Mouse (Mus musculus) E14TG2a.4 (cell line): Measurements from ENCODE around the gene Cfap45.
A peak's percentile ranks its signal among the peaks of the same experiment; 100 is the strongest.

ENCODE experiments used
- H3K27me3 ChIP-seq: 2 replicates; pipeline ENCODE4 v1.6.1; 2014; ENCODE audit warnings: low read length, control low read depth; ENCODE audit not compliant: insufficient read depth
- H3K36me3 ChIP-seq: 2 replicates; pipeline ENCODE4 v1.6.1; 2014; ENCODE audit warnings: low read length, control low read depth; ENCODE audit not compliant: insufficient read depth
- H3K4me1 ChIP-seq: replicated peaks from 2 replicates; pipeline ENCODE4 v1.6.1; 2014; ENCODE audit warnings: low read depth, low read length, control low read depth
- H3K4me3 ChIP-seq: replicated peaks from 2 replicates; pipeline ENCODE4 v1.5.1; 2014; ENCODE audit warnings: mild to moderate bottlenecking, low read length
- H3K9me3 ChIP-seq: 2 replicates; pipeline ENCODE4 v1.6.1; 2014; ENCODE audit warnings: low read length, control low read depth
- CTCF ChIP-seq: conservative IDR thresholded peaks from 2 replicates; pipeline ENCODE4 v1.5.1; 2014; ENCODE audit warnings: low read length
- NANOG ChIP-seq: IDR thresholded peaks from 2 replicates; pipeline ENCODE4 v1.6.1; 2014; ENCODE audit warnings: borderline replicate concordance, low read length, mixed read lengths
- POU5F1 ChIP-seq: IDR thresholded peaks from 2 replicates; pipeline ENCODE4 v1.6.1; 2014; ENCODE audit warnings: low read length, borderline replicate concordance

Gene Cfap45

GRCm38 (mm10) chr1:172549717-172550116 lies 29.1 kb downstream of the Cfap45 start:
- Histone ChIP-seq H3K27me3 (peaks cover 74% of the 10 kb centered on the region), H3K9me3 (peaks cover 3% of the 10 kb centered on the region; the same call in 1 of the 2 replicates), H3K36me3 (no peaks in the 10 kb centered on the region), H3K4me1 (peaks cover 34% of the 10 kb centered on the region), H3K4me3 (peak overlapping the region; percentile 78)
- no peak for TF ChIP-seq POU5F1
- TF ChIP-seq NANOG, result no peak
- TF ChIP-seq CTCF, result no peak

DNA sequence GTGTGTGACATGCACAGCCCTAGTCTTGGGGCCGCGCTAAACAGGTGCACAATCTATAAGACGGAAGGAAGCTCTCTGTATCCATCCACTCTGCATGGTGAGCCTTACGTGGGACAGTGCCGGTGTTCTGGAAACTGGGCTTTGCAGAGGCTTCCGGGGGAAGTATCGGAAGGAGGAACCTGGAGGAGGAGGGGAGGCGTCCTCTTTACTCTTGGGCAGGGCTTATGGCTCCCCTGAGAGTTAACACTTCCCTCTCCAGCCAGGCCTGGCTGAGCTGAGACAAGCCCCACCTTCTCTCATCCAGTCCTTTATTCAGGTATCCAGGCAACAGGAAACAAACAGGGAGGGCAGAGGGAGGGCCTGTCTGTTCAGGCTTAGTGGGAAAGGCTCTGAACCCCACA lies 29.9 kb downstream of the Cfap45 start:
- no peak for TF ChIP-seq NANOG
- TF ChIP-seq POU5F1, result no peak
- TF ChIP-seq CTCF, result no peak
- Histone ChIP-seq H3K4me3 (peak overlapping the region; percentile 78), H3K27me3 (peaks cover 74% of the 10 kb centered on the region), H3K9me3 (peaks cover 7% of the 10 kb centered on the region; the same call in 1 of the 2 replicates), H3K4me1 (peaks cover 28% of the 10 kb centered on the region), H3K36me3 (no peaks in the 10 kb centered on the region)

GRCm38 (mm10) chr1:172551009-172551408 lies 30.4 kb downstream of the Cfap45 start:
- H3K4me3 ChIP-seq, result no peak overlapping the region
- H3K4me1 ChIP-seq, result peaks cover 33% of the 10 kb centered on the region
- H3K27me3 ChIP-seq, result peaks cover 74% of the 10 kb centered on the region
- H3K9me3 ChIP-seq, result peaks cover 7% of the 10 kb centered on the region; the same call in 1 of the 2 replicates
- no peaks in the 10 kb centered on the region for H3K36me3 ChIP-seq
- TF ChIP-seq POU5F1 (no peak), CTCF (no peak), NANOG (no peak)

- Histone ChIP-seq H3K9me3 (peaks cover 7% of the 10 kb centered on the region; the same call in 1 of the 2 replicates), H3K36me3 (no peaks in the 10 kb centered on the region), H3K4me3 (no peak overlapping the region), H3K27me3 (peaks cover 77% of the 10 kb centered on the region), H3K4me1 (peaks cover 41% of the 10 kb centered on the region)
- TF ChIP-seq POU5F1 (no peak), NANOG (no peak)
Measured at GRCm38 (mm10) chr1:172552623-172553022, 32.0 kb downstream of the Cfap45 start.

DNA sequence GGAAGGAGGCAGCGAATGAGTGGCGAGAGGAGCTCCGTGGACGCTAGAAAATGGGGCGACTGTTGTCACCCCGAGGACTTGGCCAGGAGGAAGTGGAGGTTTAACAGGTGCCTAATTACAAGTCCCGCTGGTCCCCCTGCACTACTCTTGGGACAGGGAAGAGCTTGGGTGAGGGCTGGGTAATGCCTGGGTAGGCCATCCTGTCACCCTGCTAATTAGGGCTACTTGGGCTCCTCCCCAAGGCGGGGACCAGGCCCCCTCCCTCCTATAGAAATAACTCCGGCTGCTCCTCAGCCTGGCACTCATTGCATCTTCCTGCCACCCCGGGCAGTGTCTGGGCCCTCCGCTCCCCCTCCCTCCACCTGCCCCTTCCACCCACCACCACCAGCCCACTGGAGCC lies 35.0 kb downstream of the Cfap45 start, which contains the start of gene Vsig8:
Gene Vsig8, plus strand, starts transcription at position 301 of the 400 bp plus-strand sequence.
- TF ChIP-seq POU5F1 (no peak), CTCF (no peak), NANOG (no peak)
- Histone ChIP-seq H3K4me1 (peaks cover 27% of the 10 kb centered on the region), H3K36me3 (no peaks in the 10 kb centered on the region), H3K4me3 (peak within 1 kb of the TSS; percentile 7; the same call in 1 of the 2 replicates), H3K27me3 (peaks cover 80% of the 10 kb centered on the region), H3K9me3 (peaks cover 7% of the 10 kb centered on the region; the same call in 1 of the 2 replicates)

DNA sequence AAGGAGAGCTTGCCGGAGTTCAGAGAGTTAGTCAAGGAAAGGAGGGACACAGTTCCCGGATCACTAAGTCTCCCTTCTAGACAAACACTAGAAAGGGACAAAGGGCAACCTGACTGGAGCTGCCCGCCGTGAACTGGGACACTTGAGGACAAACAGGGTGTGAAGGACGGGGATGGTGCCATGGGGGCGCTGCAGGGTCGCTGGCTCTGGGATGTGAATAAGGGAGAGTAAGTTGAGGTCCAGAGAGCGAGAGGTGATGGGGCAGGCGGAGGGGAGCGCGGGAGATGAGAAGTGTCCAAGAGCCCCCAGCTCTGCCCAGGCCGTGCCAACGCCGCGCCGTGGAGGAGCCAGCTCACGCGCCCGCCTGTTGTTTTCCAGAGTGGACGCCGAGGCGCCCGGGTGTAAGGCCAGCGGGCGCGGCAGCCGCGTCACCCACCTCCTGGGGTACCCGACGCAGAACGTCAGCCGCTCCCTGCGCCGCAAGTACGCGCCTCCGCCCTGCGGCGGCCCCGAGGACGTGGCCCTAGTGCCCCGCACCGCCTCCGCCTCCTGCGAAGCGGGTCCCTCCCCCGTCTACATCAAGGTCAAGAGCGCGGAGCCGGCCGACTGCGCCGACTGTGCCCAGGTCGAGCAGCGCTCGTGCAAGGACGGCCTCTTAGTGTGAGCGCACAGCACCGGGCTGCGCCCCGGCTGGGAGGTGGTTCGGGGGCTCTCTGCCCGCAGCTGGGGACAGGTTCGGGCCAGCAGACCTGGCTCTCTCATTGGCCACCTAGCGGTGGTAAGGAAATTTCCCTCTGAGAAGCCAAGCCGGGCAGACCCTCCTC lies 42.3 kb downstream of the Cfap45 start:
- Histone ChIP-seq H3K4me3 (peak overlapping the region; percentile 86), H3K4me1 (peaks cover 25% of the 10 kb centered on the region), H3K27me3 (peaks cover 86% of the 10 kb centered on the region), H3K36me3 (no peaks in the 10 kb centered on the region), H3K9me3 (no peaks in the 10 kb centered on the region)
- peak; percentile 33 for TF ChIP-seq CTCF
- TF ChIP-seq NANOG, result no peak

GRCm38 (mm10) chr1:172563465-172563828 lies 42.8 kb downstream of the Cfap45 start:
- Histone ChIP-seq H3K27me3 (peaks cover 83% of the 10 kb centered on the region), H3K4me3 (peak overlapping the region; percentile 86), H3K9me3 (no peaks in the 10 kb centered on the region), H3K4me1 (peaks cover 22% of the 10 kb centered on the region), H3K36me3 (no peaks in the 10 kb centered on the region)
- TF ChIP-seq POU5F1 (no peak), NANOG (no peak), CTCF (no peak)

DNA sequence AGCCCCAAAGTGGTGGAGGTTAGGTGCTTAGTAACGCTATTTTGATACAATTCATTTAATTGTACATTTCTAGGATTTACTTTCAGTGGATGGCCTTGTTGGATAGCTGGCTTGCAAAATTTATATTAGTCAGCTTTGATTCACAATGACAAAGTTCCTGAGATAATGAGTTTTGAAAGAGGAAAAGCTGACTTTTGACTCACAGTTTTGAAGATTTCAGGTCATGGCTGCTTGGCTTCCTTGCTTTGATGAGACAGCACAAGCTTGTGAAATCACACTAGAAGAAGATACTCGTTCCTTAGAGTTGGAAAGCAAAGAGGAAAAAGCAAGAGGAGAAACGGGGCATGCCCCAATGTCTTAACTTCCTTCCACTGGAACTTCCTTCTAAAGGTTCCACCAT lies 45.5 kb downstream of the Cfap45 start:
- TF ChIP-seq POU5F1, result no peak
- Histone ChIP-seq H3K27me3 (peaks cover 83% of the 10 kb centered on the region), H3K9me3 (no peaks in the 10 kb centered on the region), H3K4me3 (no peak overlapping the region), H3K4me1 (peaks cover 19% of the 10 kb centered on the region), H3K36me3 (no peaks in the 10 kb centered on the region)

GRCm38 (mm10) chr1:172567758-172568157 lies 47.2 kb downstream of the Cfap45 start:
- H3K4me3 ChIP-seq, result no peak overlapping the region
- TF ChIP-seq CTCF (no peak), POU5F1 (no peak), NANOG (no peak)
- H3K27me3 ChIP-seq, result peaks cover 83% of the 10 kb centered on the region
- no peaks in the 10 kb centered on the region for H3K36me3 ChIP-seq
- peaks cover 10% of the 10 kb centered on the region for H3K4me1 ChIP-seq
- H3K9me3 ChIP-seq, result no peaks in the 10 kb centered on the region
